Mouse (Mus musculus): ENCODE data around the gene Nfe2l3. TPM values are rescaled to one million over a fixed set of nuclear protein-coding genes. Genes with fewer than 3 reads are reported as not detected.

Nfe2l3 gene
- polyA plus RNA-seq, 1 experiment from 2014 or later = 7.5 TPM

DNA sequence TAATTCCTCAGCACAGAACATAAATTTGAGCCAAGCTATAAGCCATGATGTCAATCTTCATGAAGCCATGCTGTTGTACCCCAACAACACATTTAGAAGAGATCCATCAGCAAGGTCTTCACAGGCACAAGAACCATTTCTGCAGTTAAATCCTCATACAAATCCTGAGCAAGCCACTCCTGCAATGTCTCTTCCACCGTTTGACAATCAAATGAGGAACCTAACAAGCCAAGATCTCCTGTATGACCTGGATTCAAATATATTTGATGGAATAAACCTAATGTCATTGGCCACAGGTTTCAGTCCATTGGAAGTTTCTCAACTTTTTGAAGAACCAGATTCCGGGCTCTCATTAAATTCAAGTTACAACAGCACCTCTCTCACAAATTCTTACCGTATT is 24.8 kb downstream of the Nfe2l3 start:
- WGBS = 84% methylated on average over 3 of the region's 3 CpGs
- no peak for ATAC-seq (ENCODE audit: low FRiP score, low read depth)
- H3K4me1 ChIP-seq (replicated peaks) = 0 out of 2 replicates have a peak, but pooled peaks cover 3% of the 10 kb centered on the region
- peaks cover 35% of the 10 kb centered on the region for H3K36me3 ChIP-seq
- H3K27ac ChIP-seq (replicated peaks) = no peak overlapping the region
- no peak overlapping the region for H3K4me3 ChIP-seq
- H3K27me3 ChIP-seq = no peaks in the 10 kb centered on the region
- no peaks in the 10 kb centered on the region for H3K9me3 ChIP-seq
- no peak overlapping the region for H3K4me2 ChIP-seq
- H3K9ac ChIP-seq = no peak overlapping the region

DNA sequence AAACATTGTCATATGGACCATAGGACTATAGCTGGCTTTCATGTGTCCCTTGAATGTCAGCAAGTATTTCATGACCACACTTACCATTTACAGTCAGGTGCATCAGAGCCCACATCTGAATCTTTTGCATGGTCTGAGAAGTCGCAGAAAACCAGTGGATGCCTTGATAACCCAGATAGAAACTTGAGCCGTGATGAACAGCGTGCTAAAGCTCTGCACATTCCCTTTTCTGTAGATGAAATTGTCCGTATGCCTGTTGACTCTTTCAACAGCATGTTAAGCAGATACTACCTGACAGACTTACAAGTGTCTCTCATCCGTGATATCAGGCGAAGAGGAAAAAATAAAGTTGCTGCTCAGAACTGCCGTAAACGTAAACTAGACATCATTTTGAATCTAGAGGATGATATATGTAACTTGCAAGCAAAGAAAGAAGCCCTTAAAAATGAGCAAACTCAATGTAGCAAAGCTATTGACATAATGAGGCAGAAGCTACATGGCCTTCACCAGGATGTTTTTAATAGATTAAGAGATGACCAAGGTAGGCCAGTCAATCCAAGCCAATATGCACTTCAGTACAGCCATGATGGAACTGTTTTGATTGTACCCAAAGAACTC is 25.4 kb downstream of the Nfe2l3 start:
- WGBS = 87% methylated on average over 8 of the region's 8 CpGs
- no peak for ATAC-seq (ENCODE audit: low FRiP score, low read depth)
- Histone ChIP-seq H3K4me1 (replicated peaks) (0 out of 2 replicates have a peak, but pooled peaks cover 3% of the 10 kb centered on the region), H3K9ac (no peak overlapping the region), H3K27ac (replicated peaks) (no peak overlapping the region), H3K4me2 (no peak overlapping the region), H3K9me3 (no peaks in the 10 kb centered on the region), H3K27me3 (no peaks in the 10 kb centered on the region), H3K4me3 (no peak overlapping the region), H3K36me3 (peaks cover 38% of the 10 kb centered on the region)

DNA sequence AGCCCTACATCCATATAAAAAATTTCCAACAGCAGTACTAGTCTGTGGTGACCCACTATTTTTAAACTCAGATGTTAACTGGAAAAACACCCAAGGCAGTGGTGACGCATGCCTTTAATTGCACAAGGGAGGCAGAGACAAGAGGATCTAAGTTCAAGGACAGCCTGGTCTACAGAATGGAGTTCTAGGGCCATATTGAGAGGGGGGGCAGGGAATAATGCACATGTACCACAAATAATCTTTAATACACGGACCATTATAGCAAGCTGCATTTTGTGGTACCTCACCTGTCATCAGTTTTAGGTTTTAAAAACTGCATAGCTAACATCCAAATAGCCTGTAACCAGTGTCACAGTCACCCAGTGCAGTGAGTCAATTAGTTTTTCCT is 26.4 kb downstream of the Nfe2l3 start:
- Histone ChIP-seq H3K4me2 (no peak overlapping the region), H3K27ac (replicated peaks) (no peak overlapping the region), H3K27me3 (no peaks in the 10 kb centered on the region), H3K4me3 (no peak overlapping the region), H3K9ac (no peak overlapping the region), H3K36me3 (peaks cover 47% of the 10 kb centered on the region), H3K4me1 (replicated peaks) (peaks cover 7% of the 10 kb centered on the region), H3K9me3 (no peaks in the 10 kb centered on the region)
- 60% methylated on average over 2 of the region's 2 CpGs for WGBS
- ATAC-seq (ENCODE audit: low FRiP score, low read depth) = peak; percentile 57

GRCm38 (mm10) chr6:51459313-51460020 is 27.0 kb downstream of the Nfe2l3 start:
- H3K36me3 ChIP-seq = peaks cover 51% of the 10 kb centered on the region
- no peak overlapping the region for H3K4me2 ChIP-seq
- H3K9me3 ChIP-seq = no peaks in the 10 kb centered on the region
- no peaks in the 10 kb centered on the region for H3K27me3 ChIP-seq
- no peak overlapping the region for H3K27ac ChIP-seq (replicated peaks)
- no peak overlapping the region for H3K9ac ChIP-seq
- no peak overlapping the region for H3K4me3 ChIP-seq
- H3K4me1 ChIP-seq (replicated peaks) = peaks cover 10% of the 10 kb centered on the region
- WGBS = 38% methylated on average over 5 of the region's 5 CpGs
- peak; percentile 63 for ATAC-seq (ENCODE audit: low FRiP score, low read depth)

- Histone ChIP-seq H3K4me1 (replicated peaks) (peaks cover 11% of the 10 kb centered on the region), H3K4me3 (no peak overlapping the region), H3K4me2 (no peak overlapping the region), H3K9ac (no peak overlapping the region), H3K27ac (replicated peaks) (no peak overlapping the region), H3K27me3 (no peaks in the 10 kb centered on the region), H3K36me3 (peaks cover 54% of the 10 kb centered on the region), H3K9me3 (no peaks in the 10 kb centered on the region)
- no peak for ATAC-seq (ENCODE audit: low FRiP score, low read depth)
- WGBS = 78% methylated on average over 4 of the region's 4 CpGs
Observed at GRCm38 (mm10) chr6:51460021-51460360, 27.5 kb downstream of the Nfe2l3 start.

DNA sequence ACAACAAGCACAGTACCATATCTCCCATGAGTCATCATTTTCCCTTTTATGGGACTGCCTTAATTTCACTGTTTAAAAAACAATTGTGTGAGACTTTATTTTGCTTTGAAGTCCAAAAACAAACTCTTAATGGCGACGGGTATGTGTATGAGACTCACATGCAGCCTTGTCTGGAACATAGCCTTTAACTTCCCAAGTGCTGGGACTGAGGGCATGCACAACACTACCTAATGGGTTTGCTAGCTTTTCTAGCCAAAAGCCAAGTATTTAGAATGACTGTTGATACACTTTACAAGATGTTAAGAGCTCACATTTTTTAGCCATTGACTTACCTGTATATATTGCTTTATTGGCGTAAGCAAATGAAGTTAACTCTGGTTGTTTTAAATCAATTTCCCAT is 27.9 kb downstream of the Nfe2l3 start:
- H3K27me3 ChIP-seq = no peaks in the 10 kb centered on the region
- no peak for ATAC-seq (ENCODE audit: low FRiP score, low read depth)
- peaks cover 58% of the 10 kb centered on the region for H3K36me3 ChIP-seq
- no peak overlapping the region for H3K4me3 ChIP-seq
- H3K4me1 ChIP-seq (replicated peaks) = peaks cover 15% of the 10 kb centered on the region
- H3K27ac ChIP-seq (replicated peaks) = no peak overlapping the region
- no peak overlapping the region for H3K9ac ChIP-seq
- H3K9me3 ChIP-seq = no peaks in the 10 kb centered on the region
- 77% methylated on average over 3 of the region's 3 CpGs for WGBS
- no peak overlapping the region for H3K4me2 ChIP-seq

DNA sequence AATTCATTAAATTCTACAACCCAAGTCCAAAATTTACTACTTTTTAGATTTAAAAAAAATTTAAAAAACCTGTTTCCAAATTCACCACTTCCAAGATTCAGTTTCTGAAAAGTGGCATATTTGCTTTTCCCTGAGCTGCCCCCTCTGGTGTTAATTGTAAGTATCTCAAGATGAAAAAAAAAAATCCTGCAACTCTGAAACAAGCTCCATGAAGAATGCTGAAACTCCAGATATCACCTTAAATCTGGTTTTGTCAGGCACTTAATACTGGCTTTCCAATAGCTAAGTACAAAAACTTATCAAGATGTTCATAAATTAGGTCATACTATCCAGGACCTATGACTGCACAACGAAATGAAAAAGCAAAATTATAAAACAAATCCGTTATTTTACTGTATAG is 35.2 kb downstream of the Nfe2l3 start:
- WGBS = 0% methylated on average over 2 of the region's 2 CpGs
- Histone ChIP-seq H3K4me3 (peak overlapping the region; percentile 79), H3K27ac (replicated peaks) (no peak overlapping the region), H3K27me3 (no peaks in the 10 kb centered on the region), H3K4me2 (peak overlapping the region; percentile 65), H3K9ac (peak overlapping the region; percentile 33; the same call in 1 of the 2 replicates), H3K4me1 (replicated peaks) (peaks cover 44% of the 10 kb centered on the region), H3K9me3 (no peaks in the 10 kb centered on the region), H3K36me3 (peaks cover 37% of the 10 kb centered on the region)
- ATAC-seq (ENCODE audit: low FRiP score, low read depth) = no peak

GRCm38 (mm10) chr6:51468891-51469561 is 36.6 kb downstream of the Nfe2l3 start:
- peaks cover 48% of the 10 kb centered on the region for H3K4me1 ChIP-seq (replicated peaks)

GRCm38 (mm10) chr6:51469715-51470310 is 37.3 kb downstream of the Nfe2l3 start, which contains the start of gene Hnrnpa2b1:
Gene Hnrnpa2b1 (minus strand): TSS chr6:51469894.
- Histone ChIP-seq H3K9ac (peak within 1 kb of the TSS; percentile 99), H3K4me2 (peak within 1 kb of the TSS; percentile 68), H3K27ac (replicated peaks) (peak within 1 kb of the TSS; percentile 100), H3K27me3 (no peaks in the 10 kb centered on the region), H3K36me3 (peaks cover 24% of the 10 kb centered on the region), H3K9me3 (no peaks in the 10 kb centered on the region), H3K4me1 (replicated peaks) (peaks cover 49% of the 10 kb centered on the region), H3K4me3 (peak within 1 kb of the TSS; percentile 79)
- peak; percentile 95 for ATAC-seq (ENCODE audit: low FRiP score, low read depth)
- WGBS = under 1% methylated on average over 63 of the region's 63 CpGs

More at GRCm38 (mm10) chr6:51468891-51469561, 36.6 kb downstream of the Nfe2l3 start:
- peak; percentile 13; the same call in 1 of the 2 replicates for ATAC-seq (ENCODE audit: low FRiP score, low read depth)
- H3K4me3 ChIP-seq = peak overlapping the region; percentile 79
- H3K4me2 ChIP-seq = peak overlapping the region; percentile 68
- peaks cover 30% of the 10 kb centered on the region for H3K36me3 ChIP-seq
- H3K27ac ChIP-seq (replicated peaks) = peak overlapping the region; percentile 100
- no peaks in the 10 kb centered on the region for H3K9me3 ChIP-seq
- H3K9ac ChIP-seq = peak overlapping the region; percentile 98
- under 1% methylated on average over 63 of the region's 63 CpGs for WGBS
- no peaks in the 10 kb centered on the region for H3K27me3 ChIP-seq

GRCm38 (mm10) chr6:51470311-51471178 is 38.1 kb downstream of the Nfe2l3 start, which contains the start of gene Cbx3:
Gene Cbx3 (plus strand): TSS chr6:51470360.
- under 1% methylated on average over 80 of the region's 99 CpGs for WGBS
- H3K4me3 ChIP-seq = peak within 1 kb of the TSS; percentile 79
- peak; percentile 88 for ATAC-seq (ENCODE audit: low FRiP score, low read depth)

GRCm38 (mm10) chr6:51471179-51471505 is 38.7 kb downstream of the Nfe2l3 start:
- Histone ChIP-seq H3K4me3 (peak overlapping the region; percentile 79), H3K27me3 (no peaks in the 10 kb centered on the region), H3K9me3 (no peaks in the 10 kb centered on the region), H3K9ac (peak overlapping the region; percentile 99), H3K4me1 (replicated peaks) (peaks cover 37% of the 10 kb centered on the region), H3K27ac (replicated peaks) (peak overlapping the region; percentile 100), H3K4me2 (peak overlapping the region; percentile 68), H3K36me3 (peaks cover 22% of the 10 kb centered on the region)
- ATAC-seq (ENCODE audit: low FRiP score, low read depth) = 0 out of 2 replicates have a peak, but pooled peaks have one; percentile 9
- WGBS = 1% methylated on average over 10 of the region's 10 CpGs

More at GRCm38 (mm10) chr6:51470311-51471178, 38.1 kb downstream of the Nfe2l3 start, which contains the start of gene Cbx3:
- H3K9ac ChIP-seq = peak within 1 kb of the TSS; percentile 99
- peak within 1 kb of the TSS; percentile 100 for H3K27ac ChIP-seq (replicated peaks)
- no peaks in the 10 kb centered on the region for H3K9me3 ChIP-seq
- H3K4me2 ChIP-seq = peak within 1 kb of the TSS; percentile 68
- H3K27me3 ChIP-seq = no peaks in the 10 kb centered on the region
- peaks cover 23% of the 10 kb centered on the region for H3K36me3 ChIP-seq
- H3K4me1 ChIP-seq (replicated peaks) = peaks cover 43% of the 10 kb centered on the region
